Mouse (Mus musculus) T-helper 1 cell (primary cell): ENCODE results near the gene Ldhal6b.

Experiments used
- in situ Hi-C: fragments of 300-600 bp; cut with MboI, MseI; formaldehyde crosslinking; loops from one replicate; pipeline ENCODE4 v1.15.1; 2025; ENCODE audit warnings: high pct_unique_total_duplicates

The Ldhal6b gene

DNA sequence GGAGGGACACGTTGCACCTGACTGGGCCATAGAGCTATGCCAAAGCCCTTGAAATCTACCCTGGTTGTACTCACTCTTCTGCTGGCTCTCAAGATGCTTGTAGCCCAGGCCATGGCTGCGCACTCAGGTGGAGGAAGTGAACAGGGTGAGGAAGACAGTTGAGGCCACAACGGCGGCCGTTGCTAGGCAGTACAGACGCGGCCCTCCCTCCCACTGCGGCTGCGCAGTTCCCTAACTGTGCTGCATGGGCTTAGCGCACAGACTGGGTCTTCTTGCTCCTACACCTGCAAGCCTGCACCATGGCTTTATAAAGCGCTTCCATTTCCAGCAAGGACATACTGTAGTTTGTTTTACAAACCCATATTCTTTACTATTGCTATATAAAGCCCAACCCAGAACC, at the start of gene Ldhal6b:
TSS of gene Ldhal6b (minus strand) at position 223 of the 400 bp plus-strand sequence.
- in situ Hi-C loops: no loop called here

DNA sequence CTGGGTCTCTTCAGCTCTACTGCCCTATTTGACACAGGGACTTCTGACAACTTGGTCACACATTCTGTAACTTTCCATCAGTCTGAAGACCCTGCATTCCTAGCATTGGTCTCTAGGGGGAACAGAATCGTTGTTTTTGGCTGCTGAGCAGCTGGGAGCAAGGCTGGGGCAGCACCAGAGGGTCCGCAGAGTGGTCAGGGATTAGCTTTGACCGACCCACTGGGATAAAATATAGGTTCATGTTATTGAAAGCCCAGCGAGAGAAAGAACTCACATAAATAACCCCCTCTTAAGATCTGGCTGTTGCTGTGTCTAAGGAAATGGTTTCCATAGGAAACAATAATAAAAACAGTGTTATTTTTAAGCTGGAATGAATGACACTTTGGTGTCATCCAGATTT, 48.6 kb upstream of the Ldhal6b start:
- in situ Hi-C loops: no loop called here

DNA sequence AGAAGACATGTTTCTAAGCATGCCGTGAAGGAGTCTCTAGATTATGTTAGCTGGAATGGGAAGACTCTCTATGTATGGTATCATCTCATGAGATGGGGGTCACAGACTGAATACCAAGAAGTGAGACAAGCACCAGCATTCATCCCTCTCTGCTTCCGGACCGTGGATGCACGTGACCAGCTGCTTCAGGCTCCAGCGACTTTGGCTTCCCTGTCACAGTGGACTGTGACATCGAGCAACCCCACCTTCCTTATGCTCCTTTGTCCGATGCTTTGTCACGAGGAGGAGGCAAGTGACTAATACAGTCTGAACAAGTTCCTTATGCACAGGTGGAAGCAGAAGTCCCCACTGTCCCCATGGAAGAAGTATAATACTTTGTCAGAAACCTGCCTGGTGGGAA, 48.2 kb upstream of the Ldhal6b start:
- in situ Hi-C loops: no loop called here

DNA sequence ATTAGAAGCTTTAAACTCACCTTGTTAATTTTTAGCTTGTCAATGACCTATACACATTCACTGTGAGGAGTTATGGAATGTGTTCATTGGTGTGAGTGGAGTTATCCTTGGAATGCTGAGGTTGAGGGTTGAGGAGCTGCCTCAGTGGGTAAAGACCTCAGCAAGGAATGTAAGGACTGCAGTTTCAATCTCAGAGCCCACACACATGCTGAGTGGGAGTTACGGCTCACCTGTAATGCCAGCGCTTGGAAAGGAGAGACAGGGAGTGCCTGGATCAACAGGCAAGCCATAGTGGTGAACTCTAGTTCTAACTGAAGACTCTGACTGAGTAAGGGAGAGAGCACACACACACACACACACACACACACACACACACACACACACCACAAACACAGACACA, 45.3 kb upstream of the Ldhal6b start:
- in situ Hi-C loops: no loop called here

DNA sequence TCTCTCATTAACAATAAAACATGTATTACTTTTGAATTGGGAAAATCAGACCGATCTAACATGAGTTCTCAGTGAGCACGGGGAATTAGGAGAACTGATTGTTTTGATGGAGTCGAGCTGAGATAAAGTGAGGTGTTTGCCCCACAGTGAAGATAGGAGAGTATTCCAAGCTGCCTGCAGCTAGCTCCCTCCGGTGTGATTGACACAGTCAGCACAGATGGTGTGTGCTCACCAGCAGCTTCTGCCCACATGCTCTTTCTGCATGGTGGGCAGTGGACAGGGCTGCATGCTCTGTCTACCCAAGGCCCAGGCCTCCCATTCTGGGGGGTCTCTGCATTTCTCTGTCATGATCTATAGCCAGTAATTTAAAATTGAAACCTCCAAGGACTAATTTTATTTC, 35.1 kb upstream of the Ldhal6b start:
- in situ Hi-C loops: no loop called here

DNA sequence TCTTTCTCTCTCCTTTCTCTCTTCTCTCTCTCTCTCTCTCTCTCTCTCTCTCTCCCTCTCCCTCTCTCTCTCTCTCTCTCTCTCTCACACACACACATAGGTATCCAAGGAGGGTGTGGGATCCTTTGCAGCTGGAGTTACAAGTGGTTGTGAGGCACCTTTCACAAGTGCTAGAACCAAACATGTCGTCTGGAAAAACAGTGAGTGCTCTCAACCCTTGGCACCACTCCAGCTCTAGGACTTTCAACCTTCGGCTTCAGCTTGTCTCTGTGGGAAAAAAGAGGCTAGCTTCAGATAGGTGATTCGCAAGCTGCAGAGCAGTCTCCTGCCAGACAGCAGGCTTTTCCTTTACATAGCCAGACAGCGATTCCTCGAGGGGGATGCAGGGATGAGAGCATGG, 25.2 kb upstream of the Ldhal6b start:
- in situ Hi-C loops: loop anchor here (5.0 kb wide), 1 partner anchor 299 kb away; no protein-coding TSS in a partner anchor

DNA sequence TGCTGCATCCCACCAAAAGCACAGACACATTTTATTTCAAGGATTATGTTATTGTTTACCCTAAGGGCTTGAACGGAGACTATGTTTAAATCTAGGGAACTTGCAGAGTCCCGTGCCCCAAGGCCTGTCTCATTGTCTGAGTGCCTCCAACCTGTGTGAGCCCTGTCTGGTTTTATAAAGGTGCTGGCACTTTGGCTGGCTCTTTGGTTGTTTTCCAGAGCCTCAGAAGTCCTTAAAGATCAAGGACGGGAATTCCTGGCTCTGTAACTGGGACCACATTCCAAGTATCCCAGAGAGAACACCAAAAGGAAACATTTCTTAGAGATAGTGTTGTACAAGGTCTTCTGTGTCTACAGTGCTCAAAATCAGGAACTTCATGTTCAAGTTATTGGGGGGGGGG, 24.7 kb upstream of the Ldhal6b start:
- in situ Hi-C loops: loop anchor here (5.0 kb wide), 1 partner anchor 299 kb away; no protein-coding TSS in a partner anchor

DNA sequence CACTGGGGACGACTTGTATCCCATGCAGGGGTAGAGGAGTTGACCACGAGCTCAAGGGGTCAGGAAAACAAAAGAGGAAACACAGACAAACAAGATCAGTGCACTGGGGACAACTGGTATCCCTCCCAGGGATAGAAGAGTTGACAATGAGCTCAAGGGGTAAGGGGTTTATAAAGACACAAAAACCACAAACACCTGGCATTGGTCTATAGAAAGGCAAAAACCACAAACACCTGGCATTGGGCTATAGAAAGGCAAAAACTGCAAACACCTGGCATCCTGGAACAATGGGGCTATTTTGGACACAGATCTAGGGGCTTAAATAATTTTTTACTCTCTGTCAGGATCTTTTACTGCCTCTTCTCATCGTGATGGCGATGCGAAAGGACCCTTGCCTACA, 23.8 kb upstream of the Ldhal6b start:
- in situ Hi-C loops: loop anchor here (5.0 kb wide), 1 partner anchor 300 kb away; no protein-coding TSS in a partner anchor

DNA sequence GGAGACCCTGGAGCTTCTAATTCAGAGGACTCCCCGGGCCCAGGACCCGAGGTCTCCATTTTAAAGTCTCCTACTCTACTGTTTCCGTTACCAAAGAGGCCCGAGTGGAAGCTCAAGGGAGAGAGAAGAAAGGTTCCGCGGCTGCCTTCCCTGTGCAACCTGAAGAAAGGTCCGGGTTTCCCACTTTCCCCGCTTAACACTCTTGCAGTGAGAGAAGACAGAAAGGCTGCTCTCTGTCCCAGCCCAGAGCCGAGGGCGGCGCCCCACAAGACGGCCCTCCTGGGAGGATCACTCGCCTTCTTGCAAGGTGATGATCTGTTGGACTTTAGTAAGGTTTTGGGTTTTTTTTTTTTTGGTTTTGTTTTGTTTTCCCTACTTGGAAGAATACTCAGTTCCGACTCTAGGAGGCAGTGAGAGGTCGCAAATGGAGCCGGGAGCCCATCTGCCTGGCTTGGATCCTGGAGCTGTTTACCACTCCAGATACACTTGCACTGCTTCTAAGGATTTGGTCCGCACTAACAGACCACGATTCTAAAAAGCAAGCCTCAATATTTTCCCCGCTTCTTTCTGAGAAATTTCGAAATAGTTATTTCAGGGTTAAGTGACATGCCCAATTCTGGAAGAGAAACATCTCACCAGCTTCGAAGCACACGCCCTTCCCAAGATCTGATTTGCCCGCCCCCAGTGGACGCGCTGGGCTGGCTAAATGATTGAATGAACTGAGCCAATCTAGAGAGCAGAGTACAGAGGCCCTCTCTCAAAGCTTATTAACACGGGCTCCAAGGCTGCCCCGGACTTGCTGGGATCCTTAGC, 21.8 kb upstream of the Ldhal6b start, which contains the start of gene Tmem242:
TSS of gene Tmem242 (minus strand) at position 101 of the 813 bp plus-strand sequence.
- in situ Hi-C loops: loop anchor here (5.0 kb wide), 1 partner anchor 302 kb away; no protein-coding TSS in a partner anchor

DNA sequence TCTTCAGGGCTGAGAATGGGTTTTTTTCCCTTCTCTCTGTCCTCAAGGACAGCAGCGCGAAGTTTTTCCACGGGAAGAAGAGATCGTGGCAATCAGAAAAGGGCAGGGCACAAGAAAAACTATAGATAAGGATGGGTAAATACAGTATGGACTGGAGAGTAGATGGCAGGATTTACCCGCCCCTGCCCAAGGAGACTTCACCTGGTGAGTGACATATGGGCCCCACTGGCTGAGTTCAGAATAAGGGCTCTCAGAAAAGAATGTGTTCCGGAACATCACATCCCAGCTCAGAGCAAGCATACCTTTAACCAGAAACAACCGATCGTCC, 21.2 kb upstream of the Ldhal6b start:
- in situ Hi-C loops: loop anchor here (5.0 kb wide), 1 partner anchor 303 kb away; no protein-coding TSS in a partner anchor

DNA sequence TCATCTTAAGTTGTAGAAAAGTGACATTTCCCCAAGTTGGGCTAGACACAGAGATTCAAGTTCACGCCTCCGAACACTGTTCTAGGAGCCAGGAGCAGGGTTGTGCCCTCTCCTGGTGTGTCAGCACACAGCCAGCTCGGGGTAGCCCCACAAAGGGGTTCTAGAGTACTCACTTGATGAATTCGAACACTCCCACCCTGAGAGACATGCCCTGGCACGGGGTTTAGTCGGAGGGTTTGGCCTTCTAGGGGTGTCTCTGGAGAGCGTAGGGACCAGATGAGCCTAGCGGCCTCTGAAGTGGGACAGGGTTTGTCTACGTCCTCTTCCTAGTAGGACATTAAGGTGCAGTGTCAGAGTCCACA, 11.2 kb upstream of the Ldhal6b start:
- in situ Hi-C loops: no loop called here

DNA sequence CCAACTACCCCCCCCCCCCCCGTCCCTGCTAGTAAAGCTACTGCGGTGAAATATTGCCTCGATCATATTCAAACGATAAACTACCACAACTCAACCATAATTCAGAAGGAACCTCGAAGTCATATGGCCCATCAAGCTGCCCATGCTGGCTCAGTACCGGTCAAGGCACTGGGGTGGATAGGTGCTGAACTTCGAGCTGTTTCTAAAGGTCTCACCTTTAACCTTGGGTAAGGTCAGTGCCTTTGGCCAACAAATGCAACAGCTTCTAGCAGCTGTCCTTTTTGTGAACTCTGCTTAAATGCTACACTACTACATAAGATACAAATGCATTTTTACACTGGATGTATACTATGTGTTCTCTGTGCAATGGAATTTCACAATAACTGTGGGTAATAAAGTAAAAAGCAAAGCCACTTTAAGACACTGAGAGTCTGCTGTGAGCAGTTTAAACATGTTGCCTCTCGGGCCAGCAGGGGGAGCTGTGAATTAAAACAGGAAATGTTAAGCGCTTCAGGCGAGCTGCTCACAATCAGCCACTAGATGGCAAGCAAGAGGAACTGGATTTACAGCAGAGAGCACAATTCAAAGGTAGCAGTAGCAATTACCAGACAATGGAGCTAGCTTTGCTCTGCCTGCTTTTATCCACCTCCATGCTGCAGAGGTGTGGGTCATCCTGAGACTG, 10.7 kb upstream of the Ldhal6b start:
- in situ Hi-C loops: no loop called here

DNA sequence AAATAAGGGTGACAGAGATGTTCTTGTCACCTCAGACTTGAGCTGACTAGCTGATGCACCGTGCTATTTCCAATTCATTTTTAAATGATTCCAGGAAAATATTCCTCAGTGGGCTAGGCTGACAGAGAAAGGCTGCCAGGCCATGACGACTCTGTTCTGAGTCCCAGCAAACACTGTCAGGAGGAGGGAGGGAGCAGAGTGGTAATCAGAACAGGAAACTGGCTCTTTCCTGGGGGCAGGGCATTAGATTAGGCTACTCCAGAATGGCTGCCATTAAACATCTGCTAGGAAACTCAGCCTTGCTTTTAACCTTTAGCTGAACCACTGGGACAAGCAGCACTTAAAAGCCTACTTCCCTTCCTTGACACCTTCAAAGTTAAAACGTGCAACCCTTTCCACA, 6.6 kb upstream of the Ldhal6b start:
- in situ Hi-C loops: no loop called here

DNA sequence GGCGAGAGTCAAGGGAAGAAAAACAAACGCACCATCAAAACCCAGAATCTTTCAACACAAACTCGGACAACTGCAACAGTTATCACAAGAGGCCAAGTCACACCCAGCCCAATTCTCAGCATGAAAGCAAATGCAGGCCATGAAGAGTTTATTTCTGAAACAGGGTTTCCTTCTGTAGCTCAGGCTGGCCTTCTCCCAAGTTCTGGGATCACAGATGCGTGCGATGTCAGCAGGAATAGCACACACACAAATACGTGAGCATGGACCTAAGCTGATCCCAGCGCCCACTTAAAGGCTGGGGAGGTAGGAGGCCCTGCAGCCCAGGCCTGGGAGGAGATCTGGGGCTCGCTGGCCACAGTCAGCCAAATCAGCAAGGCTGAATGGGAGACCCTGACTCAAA, 5.6 kb upstream of the Ldhal6b start:
- in situ Hi-C loops: no loop called here

DNA sequence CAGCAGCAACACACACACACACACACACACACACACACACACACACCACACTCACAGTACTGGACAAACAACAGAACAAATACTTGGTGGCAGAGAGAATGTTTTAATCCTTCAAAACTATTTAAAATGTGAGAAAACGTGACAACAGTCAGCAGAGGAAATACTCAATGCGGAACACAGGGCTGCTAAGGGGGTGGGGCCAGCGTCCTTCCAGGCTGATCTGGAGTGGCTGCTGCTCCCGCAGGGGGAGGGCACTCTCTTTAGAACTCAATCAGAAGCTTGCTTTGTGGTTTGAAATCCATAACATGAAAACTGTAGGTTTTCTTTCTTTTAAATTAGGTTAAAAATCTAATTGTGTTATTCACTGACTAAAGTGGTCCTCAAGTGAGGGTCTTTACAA, 3.3 kb upstream of the Ldhal6b start:
- in situ Hi-C loops: no loop called here

DNA sequence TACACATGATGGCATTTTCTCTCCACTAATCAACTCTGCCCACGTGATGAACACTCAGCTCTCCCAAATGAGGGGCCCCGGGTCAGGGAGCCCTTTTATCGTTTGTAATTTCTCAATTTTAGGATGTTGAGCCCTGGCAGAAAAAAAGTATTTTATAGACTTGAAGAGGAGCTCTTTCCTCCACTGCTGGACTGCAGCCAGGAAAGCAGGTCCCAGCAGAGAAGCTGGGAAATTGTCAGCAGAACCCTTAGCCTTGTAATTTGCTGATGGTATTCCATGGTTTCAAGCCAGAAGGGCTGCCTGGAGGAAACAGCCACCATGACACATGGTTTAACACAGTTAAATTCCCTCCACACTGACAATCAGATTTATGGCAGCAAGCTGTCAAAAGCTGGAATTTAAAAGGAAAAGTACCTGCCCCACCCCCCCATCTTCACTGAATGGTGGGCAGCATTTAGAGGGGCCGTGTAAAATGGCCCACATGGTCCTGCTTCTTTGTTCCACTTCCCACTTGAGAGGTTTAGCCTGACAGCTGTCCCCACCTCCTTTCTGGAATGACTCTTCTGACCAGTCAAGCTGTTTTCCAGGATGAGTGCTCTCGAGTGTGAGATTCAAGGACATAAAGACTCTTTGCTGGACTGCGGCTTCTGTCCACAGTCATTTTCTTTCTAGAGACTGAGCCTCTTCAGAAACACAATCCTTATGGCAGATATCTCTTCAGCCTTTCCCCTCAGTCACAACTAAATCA, 1.4 kb upstream of the Ldhal6b start:
- in situ Hi-C loops: no loop called here

DNA sequence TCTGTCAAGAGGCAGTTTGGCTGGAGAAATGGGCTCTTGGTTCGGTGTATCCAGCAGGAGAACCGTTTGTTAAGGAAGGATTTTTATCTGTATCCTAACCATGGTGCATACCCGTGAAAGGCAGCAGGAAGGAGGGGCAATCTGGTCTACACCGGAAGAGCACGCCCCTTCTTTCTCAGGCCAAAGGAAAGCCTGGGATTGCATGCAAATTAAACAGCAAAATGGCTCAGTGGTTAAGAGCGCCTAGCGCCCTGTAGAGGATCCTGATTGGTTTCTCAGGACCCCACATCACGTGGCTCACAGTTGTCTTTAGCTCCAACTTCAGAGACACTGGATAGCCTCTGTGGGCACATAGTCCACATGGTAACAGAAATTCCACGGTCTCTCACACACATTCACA, 489 bp upstream of the Ldhal6b start:
- in situ Hi-C loops: no loop called here

DNA sequence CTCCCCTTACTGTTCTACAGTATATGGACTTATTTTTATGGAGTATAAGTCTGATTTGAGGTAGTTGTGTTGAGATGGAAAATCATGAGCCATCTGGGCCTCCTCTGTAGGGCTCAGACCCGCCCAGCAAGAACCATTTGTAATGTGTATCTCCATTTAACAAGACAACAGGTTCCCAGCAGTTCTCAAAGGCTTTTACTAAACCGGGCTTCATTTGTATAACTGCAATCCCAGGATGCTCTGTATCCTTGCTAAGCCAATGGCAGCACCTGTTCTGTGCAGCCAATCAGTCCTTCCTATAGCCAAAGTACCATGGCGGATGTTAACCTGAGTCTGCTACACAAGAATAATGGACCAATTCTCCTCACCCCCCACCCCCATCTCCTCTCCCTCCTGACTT, 2.0 kb downstream of the Ldhal6b start:
- in situ Hi-C loops: no loop called here

DNA sequence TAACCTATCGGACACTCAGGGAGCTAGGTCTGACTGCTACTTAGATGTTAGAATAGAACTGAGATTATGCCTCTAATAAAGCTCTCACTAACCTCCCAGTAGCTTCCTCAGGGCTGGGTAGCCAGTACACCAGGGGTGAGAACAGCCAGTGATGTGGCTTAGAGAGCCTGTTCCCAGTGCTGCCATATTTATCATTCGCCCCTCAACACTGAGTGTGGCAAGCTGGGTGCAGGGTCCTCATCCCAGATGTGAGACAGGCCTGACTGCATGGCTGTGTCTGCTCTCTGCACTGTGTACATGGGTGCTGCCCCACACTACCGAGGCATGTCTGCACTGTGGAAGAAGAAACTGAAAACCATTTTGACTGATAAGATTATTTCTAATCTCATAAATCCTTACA, 4.5 kb downstream of the Ldhal6b start:
- in situ Hi-C loops: no loop called here

DNA sequence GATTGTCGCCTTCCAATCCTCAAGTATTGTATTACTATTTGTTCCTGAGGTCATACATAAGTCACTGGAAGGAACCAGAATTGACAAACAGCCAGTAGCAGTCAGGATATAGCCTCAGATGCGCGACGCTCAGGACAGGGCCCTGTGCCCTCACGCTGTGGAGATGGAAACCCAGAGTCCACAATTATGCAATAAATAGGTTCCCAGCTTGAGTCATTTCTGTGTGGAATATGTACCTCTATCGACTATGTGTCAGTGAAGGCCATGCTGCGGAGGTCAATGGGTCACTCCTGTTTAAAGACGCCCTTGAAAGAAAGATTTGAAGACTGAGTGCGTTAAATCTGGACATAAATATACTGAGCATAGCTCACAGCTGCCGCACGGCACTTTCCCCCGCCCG, 5.2 kb downstream of the Ldhal6b start:
- in situ Hi-C loops: no loop called here

DNA sequence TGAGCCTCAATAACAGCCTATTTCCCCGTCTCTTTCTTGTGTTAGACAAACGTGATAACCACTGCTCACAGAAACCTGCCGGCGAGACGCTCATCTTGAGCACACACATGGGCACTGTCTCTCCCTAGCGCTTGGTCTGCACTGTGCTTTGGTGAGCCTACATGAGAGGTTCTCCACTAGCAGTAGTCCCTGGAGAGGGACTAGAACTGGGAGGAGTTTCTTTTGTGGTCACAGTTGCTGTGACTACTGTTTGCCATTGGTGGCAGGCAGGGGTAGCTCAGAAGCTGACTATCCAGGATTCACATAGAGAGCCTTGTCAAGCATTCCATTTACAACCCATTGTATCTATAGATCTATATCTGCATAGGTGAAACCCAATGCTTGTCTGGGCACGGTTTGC, 5.8 kb downstream of the Ldhal6b start:
- in situ Hi-C loops: no loop called here

DNA sequence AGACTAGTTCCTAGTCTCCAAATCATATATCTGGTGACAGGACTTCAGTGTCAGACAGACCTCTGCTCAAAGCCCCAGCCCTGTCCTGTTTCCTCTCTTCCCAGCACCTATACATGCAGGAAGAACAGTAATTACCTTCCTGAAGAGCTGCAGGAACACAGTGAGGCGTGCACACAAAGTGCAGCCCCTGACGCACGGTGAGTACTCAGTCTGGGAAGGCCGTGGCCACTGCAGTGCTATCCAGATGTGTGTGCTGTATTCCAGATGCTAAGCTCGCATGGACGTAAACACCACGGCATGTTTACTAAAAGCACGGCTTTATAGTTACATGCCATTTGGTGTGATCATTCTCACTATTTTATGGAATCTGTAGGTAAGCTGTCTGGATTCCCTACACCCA, 6.3 kb downstream of the Ldhal6b start:
- in situ Hi-C loops: no loop called here
